Mouse (Mus musculus) kidney, adult 18-20 months (tissue): ENCODE results near the gene 1700001C19Rik.
A peak's percentile ranks its signal among the peaks of the same experiment; 100 is the strongest.

Source experiments
- DNase-seq: peaks from one replicate; pipeline ENCODE4 v3.0.0; 2021

The 1700001C19Rik gene

DNA sequence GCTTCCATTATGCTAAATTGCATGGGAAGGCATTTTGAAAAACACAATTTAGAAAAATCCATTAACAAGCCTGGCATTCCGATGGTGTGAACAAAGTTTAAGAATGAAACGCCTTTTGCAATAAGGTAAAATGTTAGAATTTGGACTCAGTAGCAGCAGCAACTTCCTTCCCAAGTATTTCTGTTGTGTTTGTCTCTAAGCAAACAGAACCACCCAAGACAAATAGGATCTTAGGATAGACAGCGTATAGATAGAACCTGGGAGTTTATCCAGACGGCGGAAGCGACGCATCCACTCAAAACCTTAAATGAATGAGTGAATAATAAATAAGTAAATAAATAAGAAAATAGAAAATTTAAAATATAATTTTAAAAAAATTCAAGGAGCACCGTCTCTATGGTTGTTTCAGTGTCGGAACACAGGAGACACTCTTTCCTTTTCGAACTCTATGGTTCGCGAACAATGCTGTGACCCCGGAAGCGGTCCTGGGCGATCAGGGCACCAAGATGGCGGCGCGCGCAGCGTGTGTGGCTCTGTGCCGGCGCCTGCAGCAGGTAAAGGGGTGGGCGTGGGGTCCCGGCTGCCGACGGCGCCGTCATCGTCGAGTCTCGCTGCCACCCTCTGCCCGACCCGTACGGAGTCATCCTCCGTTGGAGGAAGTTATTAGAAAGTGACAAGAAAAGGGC is 68.6 kb downstream of the 1700001C19Rik start, which contains the start of gene Mrps10:
Mrps10 (plus strand) TSS at position 487 of the 686 bp plus-strand sequence.
- DNase-seq, result peak; percentile 83
